Mouse (Mus musculus) kidney, postnatal 14 days (tissue): Measurements from ENCODE around the gene Hist1h4f.
"Not testable (repeated sequence)": the region's sequence is repeated elsewhere in the genome, so short reads cannot be mapped to it uniquely, and the experiment has no call there.

Source experiments
- DNase-seq: peaks from one replicate; pipeline ENCODE4 v3.0.0; 2022; ENCODE audit warnings: mixed read lengths

Hist1h4f gene

GRCm38 (mm10) chr13:23575864-23576313 lies 24.4 kb upstream of the Hist1h4f start:
- DNase-seq: not testable (repeated sequence)

- peak; percentile 73 for DNase-seq
Observed at GRCm38 (mm10) chr13:23575271-23575851, 23.9 kb upstream of the Hist1h4f start, which contains the start of gene Hist1h3d. Hist1h3d (plus strand) TSS chr13:23575763.

GRCm38 (mm10) chr13:23574546-23575170 lies 23.2 kb upstream of the Hist1h4f start:
- not testable (repeated sequence) for DNase-seq

GRCm38 (mm10) chr13:23573898-23574524 lies 22.6 kb upstream of the Hist1h4f start, which contains the start of the genes Hist1h2bf and Hist1h2ad:
Hist1h2bf (minus strand) TSS chr13:23574196.
Hist1h2ad (plus strand) TSS chr13:23574381.
- DNase-seq: peak; percentile 94

GRCm38 (mm10) chr13:23573034-23573897 lies 21.8 kb upstream of the Hist1h4f start:
- DNase-seq: not testable (repeated sequence)

GRCm38 (mm10) chr13:23572218-23573033 lies 21.0 kb upstream of the Hist1h4f start:
- no peak for DNase-seq

- not testable (repeated sequence) for DNase-seq
Observed at GRCm38 (mm10) chr13:23571504-23572217, 20.2 kb upstream of the Hist1h4f start.

GRCm38 (mm10) chr13:23571022-23571503 lies 19.6 kb upstream of the Hist1h4f start, which contains the start of the genes Hist1h2ae and Hist1h2bg:
Hist1h2ae (minus strand) TSS chr13:23571220.
Hist1h2bg (plus strand) TSS chr13:23571396.
- DNase-seq: peak; percentile 76

GRCm38 (mm10) chr13:23570261-23571021 lies 19.0 kb upstream of the Hist1h4f start:
- DNase-seq: not testable (repeated sequence)

GRCm38 (mm10) chr13:23564482-23564881 lies 13.0 kb upstream of the Hist1h4f start:
- DNase-seq: no peak

GRCm38 (mm10) chr13:23562699-23563462 lies 11.4 kb upstream of the Hist1h4f start:
- peak; percentile 58 for DNase-seq

- DNase-seq: peak; percentile 95
Observed at GRCm38 (mm10) chr13:23561883-23562659, 10.6 kb upstream of the Hist1h4f start, which contains the start of gene Hist1h3e. Hist1h3e (minus strand) TSS chr13:23562369.

GRCm38 (mm10) chr13:23561531-23561882 lies 10.1 kb upstream of the Hist1h4f start:
- not testable (repeated sequence) for DNase-seq

- not testable (repeated sequence) for DNase-seq
Observed at GRCm38 (mm10) chr13:23560699-23561098, 9.3 kb upstream of the Hist1h4f start.

GRCm38 (mm10) chr13:23556906-23557305 lies 5.5 kb upstream of the Hist1h4f start:
- no peak for DNase-seq

GRCm38 (mm10) chr13:23555839-23556416 lies 4.5 kb upstream of the Hist1h4f start:
- peak; percentile 89 for DNase-seq

- DNase-seq: peak; percentile 82
Observed at GRCm38 (mm10) chr13:23554925-23555838, 3.7 kb upstream of the Hist1h4f start.
